Comparison of ENCODE assay signal across 18 mouse cellular contexts in the genomic region with DNA sequence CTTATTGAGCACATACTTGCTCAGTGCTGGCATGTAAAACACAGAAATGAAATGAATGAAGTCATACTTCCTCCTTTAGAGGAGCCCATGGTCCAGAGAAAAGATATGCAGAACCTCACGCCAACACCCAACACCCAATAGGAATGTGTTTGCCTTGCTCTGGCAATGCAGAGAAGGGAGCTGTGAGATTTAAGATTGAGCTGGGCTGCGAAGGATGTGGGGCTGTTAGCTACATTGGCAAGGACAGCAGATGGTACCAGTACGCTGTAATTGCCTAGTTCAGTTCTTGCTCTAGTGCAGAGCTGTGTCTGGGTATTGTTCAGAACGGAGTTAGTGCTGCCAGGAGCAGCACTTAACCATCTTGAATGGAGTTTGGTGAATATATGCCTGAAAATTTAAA. TPM values are rescaled to one million over a fixed set of nuclear protein-coding genes. Genes with fewer than 3 reads are reported as not detected.
DNase-seq lines count a peak whose midpoint lies in the region; ATAC-seq and TF ChIP-seq lines count a peak whose summit lies in the region.
"Had no signal": no experiment of that assay in that cellular context is flagged by ENCODE, and none has a peak within 500 bp of the region (broad histone marks: within the 10 kb centered on the region; RNA-seq: fewer than 3 reads in every experiment).

No protein-coding gene starts in this region.

- H3K9ac ChIP-seq in hindbrain, embryonic 16.5 days (ENCODE audit: low read depth, low read length): no peak overlapping the region
- no peak overlapping the region for H3K9ac ChIP-seq in midbrain, embryonic 15.5 days
- H3K9ac ChIP-seq: embryonic facial prominence, embryonic 12.5 days; limb, embryonic 12.5 days; midbrain, embryonic 12.5 days had no signal

- 0 out of 2 replicates have a peak overlapping the region, but pooled peaks have one; percentile 7 for H3K27ac ChIP-seq in cortical plate, adult 2 months (ENCODE audit: insufficient read depth, low read length)
- H3K27ac ChIP-seq in hindbrain, embryonic 16.5 days (ENCODE audit: low read depth, low read length): peak overlapping the region; percentile 39; the same call in 1 of the 2 replicates
- H3K27ac ChIP-seq in midbrain, embryonic 15.5 days: peak overlapping the region; percentile 61; the same call in 1 of the 2 replicates
- H3K27ac ChIP-seq: embryonic facial prominence, embryonic 12.5 days; limb, embryonic 12.5 days had no signal

- H3K4me3 ChIP-seq in cortical plate, adult 2 months (ENCODE audit: insufficient read depth, low read length): no peak overlapping the region
- no peak overlapping the region for H3K4me3 ChIP-seq in hindbrain, embryonic 16.5 days (ENCODE audit: low read length)
- H3K4me3 ChIP-seq in midbrain, embryonic 15.5 days: no peak overlapping the region
- H3K4me3 ChIP-seq: embryonic facial prominence, embryonic 12.5 days; limb, embryonic 12.5 days; midbrain, embryonic 12.5 days had no signal

- H3K4me1 ChIP-seq in cortical plate, adult 2 months (ENCODE audit: control insufficient read depth, insufficient read depth, low read length): peaks cover 7% of the 10 kb centered on the region; the same call in 1 of the 2 replicates
- peaks cover 27% of the 10 kb centered on the region for H3K4me1 ChIP-seq in hindbrain, embryonic 16.5 days (ENCODE audit: control insufficient read depth, insufficient read depth, low read depth, low read length)
- H3K4me1 ChIP-seq in midbrain, embryonic 15.5 days: peaks cover 33% of the 10 kb centered on the region

- WGBS in hindbrain, embryonic 16.5 days: 58% methylated on average over 4 of the region's 4 CpGs
- 80% methylated on average over 4 of the region's 4 CpGs for WGBS in midbrain, embryonic 15.5 days

- ATAC-seq in hindbrain, embryonic 16.5 days: no peak
- ATAC-seq in midbrain, embryonic 15.5 days (replicated peaks): no peak
- no peak for ATAC-seq in erythroblast, adult 5-6 weeks (replicated peaks; ENCODE audit: low FRiP score, poor library complexity, severe bottlenecking)
- ATAC-seq: CD4-positive, CD25-positive, alpha-beta regulatory T cell, adult 4 months had no signal

- H3K36me3 ChIP-seq in hindbrain, embryonic 16.5 days (ENCODE audit: control insufficient read depth, insufficient read depth, low read length): no peaks in the 10 kb centered on the region
- no peaks in the 10 kb centered on the region for H3K36me3 ChIP-seq in midbrain, embryonic 15.5 days (replicated peaks)
- H3K36me3 ChIP-seq: embryonic facial prominence, embryonic 12.5 days; limb, embryonic 12.5 days; midbrain, embryonic 12.5 days had no signal

- H3K9me3 ChIP-seq in hindbrain, embryonic 16.5 days (ENCODE audit: control insufficient read depth, low read length): no peaks in the 10 kb centered on the region
- H3K9me3 ChIP-seq in midbrain, embryonic 15.5 days: no peaks in the 10 kb centered on the region
- H3K9me3 ChIP-seq: embryonic facial prominence, embryonic 12.5 days; limb, embryonic 12.5 days; midbrain, embryonic 12.5 days had no signal

- peak; percentile 56 to 74 for DNase-seq in layer of hippocampus, adult 18-20 months (ENCODE audit: low spot score in 2 of 2)
- no peak for DNase-seq in layer of hippocampus, adult 9-10 months (ENCODE audit: low spot score)
- no peak for DNase-seq in spleen, postnatal 36 days (ENCODE audit: low spot score in 2 of 2)
- DNase-seq in thymus, postnatal 36 days: no peak
- DNase-seq: adrenal gland, postnatal 36 days; cerebellum, adult 9-10 months; gastrocnemius, postnatal 10 days; kidney, adult 9 months; lung, adult 2 months; thymus, postnatal 25 days had no signal

- no peak for TF ChIP-seq CTCF in cortical plate, adult 2 months (IDR thresholded peaks at IDR 0.05; ENCODE audit: extremely low read depth, insufficient read depth, low read length)

- H3K27me3 ChIP-seq in hindbrain, embryonic 16.5 days (replicated peaks; ENCODE audit: control insufficient read depth, insufficient read depth, low read length): no peaks in the 10 kb centered on the region
- no peaks in the 10 kb centered on the region for H3K27me3 ChIP-seq in midbrain, embryonic 15.5 days (replicated peaks)
- H3K27me3 ChIP-seq: embryonic facial prominence, embryonic 12.5 days; midbrain, embryonic 12.5 days had no signal

- no peak overlapping the region for H3K4me2 ChIP-seq in hindbrain, embryonic 16.5 days (ENCODE audit: low read length)
- H3K4me2 ChIP-seq in midbrain, embryonic 15.5 days: no peak overlapping the region
- H3K4me2 ChIP-seq: embryonic facial prominence, embryonic 12.5 days; limb, embryonic 12.5 days; midbrain, embryonic 12.5 days had no signal

- TF ChIP-seq POLR2A in cortical plate, adult 2 months (IDR thresholded peaks at IDR 0.05; ENCODE audit: extremely low read depth, insufficient read depth, low read length): 0 out of 2 replicates have a peak, but pooled peaks have one; percentile 13

RNA-seq across cellular contexts. Expression of a gene that starts 12.5 kb away (rescaled TPM):
- total RNA-seq in layer of hippocampus, adult 18-20 months (2021): 100 to 1,000 TPM; 579 to 589 TPM
- polyA plus RNA-seq in cortical plate, adult 2 months (2012; rRNA removed): 366 and 381 TPM in 2 replicates
- 55.9 and 69.7 TPM in 2 replicates for polyA plus RNA-seq in hindbrain, embryonic 16.5 days (2015; fragmentation: Nextera tagmentation; extraction: Ambion mirVana)
- polyA plus RNA-seq in midbrain, embryonic 15.5 days (2015; fragmentation: Nextera tagmentation; extraction: Ambion mirVana): 42.6 and 45.7 TPM in 2 replicates
- not detected in 2 replicates for total RNA-seq in erythroblast, adult 5-6 weeks (2015; ENCODE audit: low replicate concordance)
- not detected in 2 replicates for total RNA-seq in erythroblast, adult 5-6 weeks (2017; ENCODE audit: low replicate concordance)
- polyA plus RNA-seq: CD4-positive, CD25-positive, alpha-beta regulatory T cell, adult 4 months had no signal

Comparison
In these comparisons a context has a peak if more than half of its experiments do, and no peak if none do; other contexts are left out.
1. DNase-seq: peak in layer of hippocampus, adult 18-20 months (2 of 2); none in layer of hippocampus, adult 9-10 months (single experiment), spleen, postnatal 36 days (0 of 2) and thymus, postnatal 36 days (0 of 2).
2. H3K27ac ChIP-seq: peak in every context shown above with its lines; median percentile 61 in midbrain, embryonic 15.5 days; 39 in hindbrain, embryonic 16.5 days; 7 in cortical plate, adult 2 months.